Mouse (Mus musculus) limb, embryonic 13.5 days (tissue): ENCODE measurements at regions not wholly inside any gene's neighbourhood (a gene's known extent, or its start where the extent isn't known, plus 50 kb on each side); places are given as distances from the start of the nearest gene placed in this dataset.

Source experiments
- ATAC-seq: fragments of 200-750 bp; cut with Nextera tagmentation; 2 replicates; pipeline ENCODE4 v1.8.0; 2017; ENCODE audit warnings: low read depth, moderate number of reproducible peaks, moderate TSS enrichment; ENCODE audit not compliant: low FRiP score
- H3K27ac ChIP-seq: fragments of 300-500 bp; sonication (generic); 2 replicates; pipeline ENCODE4 v1.5.1; 2015; ENCODE audit warnings: inconsistent platforms, mild to moderate bottlenecking, moderate library complexity
- H3K27me3 ChIP-seq: fragments of 300-500 bp; sonication (generic); 2 replicates; pipeline ENCODE4 v1.6.1; 2015; ENCODE audit warnings: mild to moderate bottlenecking, inconsistent platforms
- H3K36me3 ChIP-seq: fragments of 300-500 bp; sonication (generic); 2 replicates; pipeline ENCODE4 v1.6.1; 2015; ENCODE audit warnings: inconsistent platforms, mild to moderate bottlenecking, moderate library complexity
- H3K4me1 ChIP-seq: fragments of 300-500 bp; sonication (generic); 2 replicates; pipeline ENCODE4 v1.6.1; 2015; ENCODE audit warnings: inconsistent platforms
- H3K4me2 ChIP-seq: fragments of 300-500 bp; sonication (generic); replicated peaks from 2 replicates; pipeline ENCODE4 v1.6.1; 2015; ENCODE audit warnings: inconsistent platforms, mild to moderate bottlenecking, moderate library complexity
- H3K4me3 ChIP-seq: fragments of 300-500 bp; sonication (generic); 2 replicates; pipeline ENCODE4 v1.5.1; 2015; ENCODE audit warnings: moderate library complexity, mild to moderate bottlenecking, inconsistent platforms
- H3K9ac ChIP-seq: fragments of 300-500 bp; sonication (generic); 2 replicates; pipeline ENCODE4 v1.6.1; 2015; ENCODE audit warnings: mild to moderate bottlenecking, inconsistent platforms
- H3K9me3 ChIP-seq: fragments of 300-500 bp; sonication (generic); 2 replicates; pipeline ENCODE4 v1.6.1; 2016; ENCODE audit warnings: inconsistent platforms
- WGBS: fragments of 180-500 bp; shearing (Covaris S2); methylation state at CpG from one replicate; pipeline ENCODE4 v1.1.7; 2015; 5-methylcytosine and 5-hydroxymethylcytosine counted together

GRCm38 (mm10) chr7:66593619-66594018 lies 95.8 kb downstream of the Asb7 start:
- H3K27ac ChIP-seq, result no peak overlapping the region
- ATAC-seq, result no peak
- H3K4me3 ChIP-seq, result no peak overlapping the region
- H3K9me3 ChIP-seq, result peaks cover 8% of the 10 kb centered on the region
- H3K4me1 ChIP-seq, result no peaks in the 10 kb centered on the region
- H3K9ac ChIP-seq, result no peak overlapping the region
- no peaks in the 10 kb centered on the region for H3K36me3 ChIP-seq
- WGBS, result 83% methylated on average over 3 of the region's 3 CpGs
- no peaks in the 10 kb centered on the region for H3K27me3 ChIP-seq
- no peak overlapping the region for H3K4me2 ChIP-seq

DNA sequence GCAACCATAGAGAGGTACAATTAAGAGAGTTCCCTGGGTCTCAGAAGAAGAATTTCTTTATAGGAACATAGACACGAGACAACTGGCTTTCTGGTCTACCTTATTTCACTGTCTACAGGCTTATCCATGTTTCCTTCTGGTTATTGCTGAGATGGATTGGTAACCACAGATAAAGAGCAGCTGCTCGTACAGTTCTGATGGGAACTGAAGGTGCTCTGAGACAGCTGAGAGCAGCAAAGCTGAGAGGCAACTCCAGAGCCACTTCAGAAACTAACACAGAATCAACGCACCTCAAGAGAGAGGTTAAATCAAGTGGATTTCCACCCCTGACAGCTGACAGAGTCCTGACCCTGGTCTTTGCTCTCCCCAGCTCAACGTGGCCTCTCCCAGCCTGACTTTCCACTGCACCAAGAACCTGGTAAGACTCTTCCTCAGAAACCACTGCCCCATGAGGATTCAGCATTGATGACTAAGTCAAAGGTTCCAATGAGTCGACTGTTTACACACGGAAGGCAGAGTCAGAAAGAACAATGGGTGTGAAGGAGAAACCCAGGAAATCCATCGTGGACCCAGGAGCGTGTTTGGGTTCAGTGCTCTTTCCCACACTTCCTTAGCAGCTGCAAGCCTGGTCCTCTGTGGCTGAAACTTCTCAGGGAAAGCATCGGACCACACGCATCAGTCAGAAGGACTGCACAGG lies 97.7 kb downstream of the Asb7 start:
- 88% methylated on average over 10 of the region's 10 CpGs for WGBS

DNA sequence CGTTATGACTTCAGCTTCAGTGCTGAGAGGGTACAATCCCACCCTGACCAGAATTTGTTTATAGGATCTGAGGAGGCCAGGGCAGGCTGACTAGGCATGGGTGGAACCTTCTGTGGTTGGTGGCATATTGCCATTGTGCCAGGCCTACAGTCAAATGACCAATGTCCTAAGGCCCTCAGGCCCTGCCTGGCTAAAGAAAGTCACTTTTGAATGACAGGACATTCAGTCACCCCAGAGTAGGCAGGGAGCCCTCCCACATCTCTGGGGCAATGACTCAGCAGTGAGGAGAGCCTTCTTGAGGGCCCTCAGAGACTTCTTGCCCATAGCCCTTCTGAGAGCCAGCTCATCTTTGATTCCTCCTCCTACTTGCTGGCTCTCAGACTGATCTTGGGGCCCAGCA lies 102.9 kb downstream of the Asb7 start:
- Histone ChIP-seq H3K9me3 (peaks cover 8% of the 10 kb centered on the region), H3K4me3 (no peak overlapping the region), H3K36me3 (no peaks in the 10 kb centered on the region), H3K4me1 (no peaks in the 10 kb centered on the region), H3K27me3 (no peaks in the 10 kb centered on the region), H3K9ac (no peak overlapping the region), H3K4me2 (no peak overlapping the region), H3K27ac (no peak overlapping the region)
- 82% methylated on average over 1 of the region's 1 CpGs for whole genome bisulfite sequencing
- no peak for ATAC-seq

More for the DNA sequence above, 97.7 kb downstream of the Asb7 start:
- Histone ChIP-seq H3K4me1 (no peaks in the 10 kb centered on the region), H3K27ac (no peak overlapping the region), H3K36me3 (no peaks in the 10 kb centered on the region), H3K4me3 (no peak overlapping the region), H3K9ac (no peak overlapping the region), H3K27me3 (no peaks in the 10 kb centered on the region), H3K9me3 (peaks cover 8% of the 10 kb centered on the region), H3K4me2 (no peak overlapping the region)
- ATAC-seq, result no peak

- H3K27me3 ChIP-seq, result no peaks in the 10 kb centered on the region
- H3K9ac ChIP-seq, result no peak overlapping the region
- no peaks in the 10 kb centered on the region for H3K9me3 ChIP-seq
- 28% methylated on average over 2 of the region's 2 CpGs for WGBS
- no peak overlapping the region for H3K27ac ChIP-seq
- H3K4me1 ChIP-seq, result no peaks in the 10 kb centered on the region
- no peak overlapping the region for H3K4me3 ChIP-seq
- H3K36me3 ChIP-seq, result no peaks in the 10 kb centered on the region
- no peak for ATAC-seq
- H3K4me2 ChIP-seq, result no peak overlapping the region
Measured at GRCm38 (mm10) chr7:66580687-66581151, 108.7 kb downstream of the Asb7 start.

GRCm38 (mm10) chr7:66576261-66576660 lies 113.1 kb downstream of the Asb7 start:
- H3K4me1 ChIP-seq, result no peaks in the 10 kb centered on the region
- H3K36me3 ChIP-seq, result no peaks in the 10 kb centered on the region
- H3K27me3 ChIP-seq, result no peaks in the 10 kb centered on the region
- H3K4me3 ChIP-seq, result no peak overlapping the region
- H3K9me3 ChIP-seq, result no peaks in the 10 kb centered on the region
- ATAC-seq, result no peak
- WGBS, result 86% methylated on average over 7 of the region's 7 CpGs
- H3K4me2 ChIP-seq, result no peak overlapping the region
- H3K9ac ChIP-seq, result no peak overlapping the region
- H3K27ac ChIP-seq, result no peak overlapping the region

GRCm38 (mm10) chr7:66571451-66571850 lies 117.9 kb downstream of the Asb7 start:
- Histone ChIP-seq H3K27me3 (no peaks in the 10 kb centered on the region), H3K4me3 (no peak overlapping the region), H3K36me3 (no peaks in the 10 kb centered on the region), H3K9ac (no peak overlapping the region), H3K9me3 (no peaks in the 10 kb centered on the region), H3K27ac (no peak overlapping the region), H3K4me1 (peaks cover 3% of the 10 kb centered on the region; the same call in 1 of the 2 replicates), H3K4me2 (no peak overlapping the region)
- WGBS, result 58% methylated on average over 5 of the region's 5 CpGs
- no peak for ATAC-seq

DNA sequence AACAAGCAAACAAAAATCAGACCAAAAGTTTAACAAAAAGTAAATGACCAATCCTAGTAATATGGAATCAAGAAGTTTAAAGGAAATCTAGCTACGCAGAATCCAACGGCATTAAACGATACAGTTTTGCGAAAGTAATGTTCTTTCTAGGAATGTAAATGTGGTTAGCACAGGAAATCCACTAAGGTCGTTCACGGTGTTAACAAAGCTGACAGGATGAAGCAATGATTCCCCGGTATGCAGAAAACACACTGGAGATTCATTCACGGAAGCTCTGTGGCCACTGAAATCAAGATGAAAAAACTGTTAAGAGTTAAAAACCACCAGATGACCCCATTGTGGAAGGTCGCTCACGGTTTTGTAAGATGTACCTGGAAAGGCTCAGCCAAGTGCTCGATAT lies 120.4 kb upstream of the Aldh1a3 start:
- Histone ChIP-seq H3K4me3 (no peak overlapping the region), H3K9me3 (no peaks in the 10 kb centered on the region), H3K4me2 (no peak overlapping the region), H3K9ac (no peak overlapping the region), H3K27ac (no peak overlapping the region), H3K27me3 (no peaks in the 10 kb centered on the region), H3K4me1 (peaks cover 20% of the 10 kb centered on the region), H3K36me3 (no peaks in the 10 kb centered on the region)
- ATAC-seq, result no peak
- 70% methylated on average over 11 of the region's 11 CpGs for WGBS

GRCm38 (mm10) chr7:66545184-66545583 lies 117.9 kb upstream of the Aldh1a3 start:
- Histone ChIP-seq H3K9me3 (no peaks in the 10 kb centered on the region), H3K27ac (no peak overlapping the region), H3K9ac (no peak overlapping the region), H3K27me3 (no peaks in the 10 kb centered on the region), H3K4me3 (no peak overlapping the region), H3K4me1 (peaks cover 20% of the 10 kb centered on the region), H3K4me2 (peak overlapping the region; percentile 27; the same call in 1 of the 2 replicates), H3K36me3 (no peaks in the 10 kb centered on the region)
- ATAC-seq, result no peak
- 43% methylated on average over 9 of the region's 9 CpGs for WGBS

DNA sequence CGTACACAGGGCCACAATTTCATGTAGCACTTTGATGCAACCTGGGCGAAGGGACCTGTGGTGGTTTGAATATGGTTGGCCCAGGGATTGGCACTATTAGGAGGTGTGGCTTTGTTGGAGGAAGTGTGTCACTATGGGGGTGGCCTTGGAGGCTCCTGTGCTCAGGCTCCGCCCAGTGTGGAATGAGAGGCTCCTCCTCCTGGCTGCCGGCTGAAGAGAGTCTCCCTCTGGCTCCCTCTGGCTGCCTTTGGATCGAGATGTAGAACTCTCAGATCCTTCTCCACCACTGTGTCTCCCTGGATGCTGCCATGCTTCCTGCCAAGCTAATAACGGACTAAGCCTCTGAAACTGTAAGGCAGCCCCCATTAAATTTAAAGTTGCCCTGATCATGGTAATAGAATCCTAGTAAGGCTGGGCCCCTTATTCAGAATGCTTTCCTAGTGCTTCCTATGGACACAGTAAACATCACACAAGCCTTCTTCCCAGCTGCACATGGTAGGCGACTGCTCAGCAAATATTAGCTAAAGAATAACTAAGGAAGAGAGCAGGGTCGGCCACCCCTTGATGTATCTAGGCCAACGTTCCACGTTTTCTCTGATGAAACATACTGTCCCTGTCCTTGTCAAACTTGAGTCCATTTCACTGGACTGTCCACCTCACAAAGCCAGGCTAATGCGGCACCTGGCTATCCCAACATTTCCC lies 117.2 kb upstream of the Aldh1a3 start:
- Histone ChIP-seq H3K36me3 (no peaks in the 10 kb centered on the region), H3K4me1 (peaks cover 20% of the 10 kb centered on the region), H3K9me3 (no peaks in the 10 kb centered on the region), H3K27me3 (no peaks in the 10 kb centered on the region), H3K4me2 (no peak overlapping the region), H3K27ac (no peak overlapping the region), H3K9ac (no peak overlapping the region), H3K4me3 (no peak overlapping the region)
- no peak for ATAC-seq
- 75% methylated on average over 11 of the region's 11 CpGs for WGBS

DNA sequence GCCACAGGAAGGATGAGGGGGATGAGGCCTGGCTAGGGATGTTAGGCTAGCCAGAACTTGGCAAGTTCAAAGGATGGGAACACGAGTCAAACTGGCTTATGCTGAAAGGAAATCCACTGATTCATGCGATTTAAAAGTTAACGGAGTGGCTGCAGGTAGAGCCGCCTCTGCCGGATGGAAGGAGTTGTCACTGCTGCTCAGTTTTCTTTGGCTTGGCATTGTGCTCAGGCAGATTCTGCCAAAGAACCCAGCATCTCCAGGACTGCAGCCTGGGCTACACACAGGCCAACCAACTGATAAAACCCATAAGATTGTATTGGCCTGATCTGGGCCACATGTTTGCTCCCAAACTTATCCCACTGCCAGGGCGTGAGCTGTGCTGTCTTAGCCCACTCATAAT lies 105.3 kb upstream of the Aldh1a3 start:
- Histone ChIP-seq H3K27ac (no peak overlapping the region), H3K4me2 (no peak overlapping the region), H3K9ac (no peak overlapping the region), H3K4me3 (no peak overlapping the region), H3K9me3 (no peaks in the 10 kb centered on the region), H3K36me3 (no peaks in the 10 kb centered on the region), H3K27me3 (no peaks in the 10 kb centered on the region), H3K4me1 (peaks cover 6% of the 10 kb centered on the region; the same call in 1 of the 2 replicates)
- WGBS, result 87% methylated on average over 6 of the region's 6 CpGs
- ATAC-seq, result no peak

DNA sequence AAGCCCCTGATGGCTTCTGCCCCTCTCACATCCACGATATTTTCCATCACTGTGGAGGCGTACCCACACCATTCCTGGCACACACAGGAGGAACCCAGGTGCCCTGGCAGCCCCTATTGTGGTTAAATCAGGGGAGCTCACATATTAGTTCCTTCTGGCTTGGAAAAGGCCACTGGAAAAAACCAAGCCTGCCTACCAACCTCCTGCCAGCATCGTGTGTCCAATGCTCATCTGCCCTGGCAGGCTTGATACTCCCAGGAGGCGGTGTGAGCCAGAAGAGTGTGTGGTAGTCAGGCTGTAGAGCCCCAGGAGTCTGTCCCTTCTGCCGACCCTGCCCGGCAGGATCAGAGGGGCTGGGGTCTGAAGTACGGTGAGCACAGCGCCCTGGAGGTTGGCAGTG lies 104.7 kb upstream of the Aldh1a3 start:
- no peak overlapping the region for H3K4me3 ChIP-seq
- peaks cover 6% of the 10 kb centered on the region; the same call in 1 of the 2 replicates for H3K4me1 ChIP-seq
- 86% methylated on average over 8 of the region's 8 CpGs for WGBS
- no peaks in the 10 kb centered on the region for H3K9me3 ChIP-seq
- H3K9ac ChIP-seq, result no peak overlapping the region
- H3K36me3 ChIP-seq, result no peaks in the 10 kb centered on the region
- no peak overlapping the region for H3K27ac ChIP-seq
- no peaks in the 10 kb centered on the region for H3K27me3 ChIP-seq
- H3K4me2 ChIP-seq, result no peak overlapping the region
- no peak for ATAC-seq

DNA sequence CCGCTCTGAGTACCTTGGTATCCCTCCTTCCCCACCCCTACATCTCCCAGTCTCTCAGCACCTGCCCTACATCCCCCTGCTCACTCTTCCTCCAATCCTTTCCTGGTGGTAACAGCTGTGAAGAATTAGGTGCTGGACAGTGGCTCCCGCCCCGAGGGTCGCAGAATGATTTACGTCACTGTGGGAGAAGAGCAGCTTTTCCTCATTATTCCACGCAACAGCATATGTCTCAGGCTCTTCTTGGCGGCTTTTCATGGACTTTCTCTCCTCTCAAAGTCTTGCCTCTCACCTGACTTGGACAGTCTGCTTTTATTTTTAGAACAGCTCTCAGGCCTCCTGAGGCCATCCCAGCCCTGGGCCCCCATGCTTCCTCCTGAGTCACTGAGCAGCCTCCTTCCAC lies 103.8 kb upstream of the Aldh1a3 start:
- Histone ChIP-seq H3K27ac (no peak overlapping the region), H3K9ac (no peak overlapping the region), H3K4me2 (no peak overlapping the region), H3K4me1 (peaks cover 6% of the 10 kb centered on the region; the same call in 1 of the 2 replicates), H3K9me3 (no peaks in the 10 kb centered on the region), H3K36me3 (no peaks in the 10 kb centered on the region), H3K27me3 (no peaks in the 10 kb centered on the region), H3K4me3 (no peak overlapping the region)
- no peak for ATAC-seq
- WGBS, result 17% methylated on average over 7 of the region's 7 CpGs
